Mouse (Mus musculus): Measurements from ENCODE around the gene Gm20479.

The Gm20479 gene

DNA sequence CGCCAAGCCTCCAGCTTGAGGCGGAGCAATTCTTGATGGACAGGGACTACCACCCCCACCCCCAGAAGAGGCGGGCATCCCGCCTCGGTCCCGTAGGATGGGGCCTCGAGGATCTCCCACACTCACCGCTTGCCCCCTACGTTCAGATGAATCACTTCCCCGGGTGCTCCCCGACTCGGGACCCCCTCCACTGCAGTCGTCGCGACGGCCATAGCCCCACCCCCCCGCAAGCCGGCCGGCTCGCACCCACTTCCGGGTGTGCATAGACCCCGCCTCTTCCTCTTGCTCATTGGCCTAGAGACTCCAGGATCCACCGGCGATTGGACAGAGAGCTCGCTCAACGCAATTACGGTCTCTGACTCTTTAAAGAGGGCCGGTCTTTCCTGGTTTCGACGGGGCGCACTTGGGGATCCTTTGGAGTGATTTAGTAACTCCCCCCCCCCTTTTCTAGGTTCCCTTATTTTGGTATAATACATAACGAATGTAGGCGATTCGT is 1.4 kb downstream of the Gm20479 start, which contains the start of gene Shkbp1:
Shkbp1 (minus strand) TSS at position 275 of the 496 bp plus-strand sequence.
- POLR2A ChIA-PET, result interaction anchor here (0.5 to 8.6 kb wide), 69 partner anchors 9 to 1215 kb away, joined by 3 to 97 read pairs (median 4); partner anchors contain the start of genes BC024978 (in 2 of the 4), Sertad1 (in 2 of the 4), Snrpa (in 2 of the 4) and Coq8b (in 1 of the 4)
- CTCF ChIA-PET, result interaction anchor here (0.5 to 2.4 kb wide), 43 partner anchors 8 to 940 kb away, joined by 3 to 12 read pairs (median 4); partner anchors contain the start of gene Zfp60 (in 1 of the 4)

DNA sequence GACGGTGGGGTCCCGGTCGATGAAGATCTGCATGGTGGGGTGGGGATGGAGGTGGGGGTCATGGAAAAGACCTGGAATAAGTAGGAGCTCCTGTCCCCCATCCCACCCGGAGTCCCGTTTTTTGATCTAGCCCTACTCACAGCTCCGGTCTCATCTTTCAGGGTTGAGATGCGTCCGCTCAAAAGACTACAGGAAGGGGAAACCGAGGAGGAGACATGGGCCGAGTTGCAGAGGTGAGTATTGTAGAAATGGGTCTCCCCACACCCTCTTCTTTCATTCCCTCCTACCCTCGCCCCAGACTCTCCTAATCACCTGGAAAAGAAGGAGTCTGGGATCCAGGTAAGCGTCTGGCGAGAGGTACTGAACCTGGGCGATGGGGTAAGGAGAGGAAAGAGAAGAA is 2.0 kb downstream of the Gm20479 start:
- CTCF ChIA-PET, result interaction anchor here (0.7 to 2.4 kb wide), 31 partner anchors 8 to 376 kb away, joined by 3 to 9 read pairs (median 4); partner anchors contain the start of gene Zfp60 (in 1 of the 4)
- POLR2A ChIA-PET, result interaction anchor here (0.7 to 8.6 kb wide), 45 partner anchors 9 to 293 kb away, joined by 3 to 97 read pairs (median 6); partner anchors contain the start of genes BC024978 (in 2 of the 4), Sertad1 (in 2 of the 4), Snrpa (in 2 of the 4) and Coq8b (in 1 of the 4)

DNA sequence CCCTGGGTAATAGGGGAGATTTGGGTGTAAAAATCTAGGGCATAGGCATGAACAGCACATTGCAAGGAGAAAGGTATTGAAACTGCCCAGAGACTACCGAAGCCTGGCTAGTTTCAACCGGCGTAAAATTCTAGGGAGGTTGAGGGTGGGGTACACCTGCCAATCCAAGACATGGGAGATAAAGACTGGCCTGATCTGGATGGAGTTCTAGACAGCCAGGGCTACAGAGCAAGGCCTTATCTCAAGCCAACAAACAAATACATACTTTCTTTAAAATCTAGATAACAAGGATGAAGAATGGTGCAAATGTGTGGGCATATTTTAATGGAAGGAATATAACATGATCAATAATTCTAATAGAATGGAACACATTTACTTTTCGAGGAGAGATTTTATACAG is 2.4 kb downstream of the Gm20479 start:
- CTCF ChIA-PET, result interaction anchor here in 3 of 4 experiments (0.5 to 2.0 kb wide), 13 partner anchors 11 to 736 kb away, joined by 3 to 8 read pairs (median 4); no protein-coding TSS in a partner anchor
- POLR2A ChIA-PET, result interaction anchor here (0.5 to 8.6 kb wide), 28 partner anchors 9 to 378 kb away, joined by 3 to 97 read pairs (median 5); partner anchors contain the start of genes BC024978 (in 1 of the 4), Coq8b (in 1 of the 4), Ltbp4 (in 1 of the 4) and Numbl (in 1 of the 4)

DNA sequence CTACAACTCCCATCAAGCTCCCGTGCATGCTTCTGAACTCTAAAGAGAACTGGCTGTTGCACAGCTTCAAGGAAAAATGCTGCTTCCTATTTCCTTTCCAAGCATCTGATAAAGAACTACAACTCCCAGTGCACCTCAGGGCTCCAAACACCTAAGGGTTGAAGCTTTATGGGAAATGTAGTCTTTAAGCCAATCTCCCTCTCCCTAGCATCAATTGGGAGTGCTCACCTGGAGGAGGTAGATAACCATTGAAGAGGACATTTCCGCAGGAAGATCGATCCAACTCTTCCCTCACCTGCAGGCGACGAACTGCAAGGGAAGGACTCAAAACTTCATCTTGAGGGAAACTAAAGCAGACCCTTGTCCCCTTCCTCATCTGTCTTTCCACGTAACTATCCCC is 3.1 kb downstream of the Gm20479 start:
- POLR2A ChIA-PET, result interaction anchor here in 3 of 4 experiments (0.6 to 8.6 kb wide), 28 partner anchors 9 to 1605 kb away, joined by 3 to 97 read pairs (median 4); partner anchors contain the start of genes Coq8b (in 1 of the 3), Ltbp4 (in 1 of the 3), Numbl (in 1 of the 3) and Sertad1 (in 1 of the 3)
- CTCF ChIA-PET, result interaction anchor here in 3 of 4 experiments (0.5 to 2.0 kb wide), 17 partner anchors 10 to 736 kb away, joined by 3 to 8 read pairs (median 3); partner anchors contain the start of genes Coq8b (in 1 of the 3) and Zfp607b (in 1 of the 3)

DNA sequence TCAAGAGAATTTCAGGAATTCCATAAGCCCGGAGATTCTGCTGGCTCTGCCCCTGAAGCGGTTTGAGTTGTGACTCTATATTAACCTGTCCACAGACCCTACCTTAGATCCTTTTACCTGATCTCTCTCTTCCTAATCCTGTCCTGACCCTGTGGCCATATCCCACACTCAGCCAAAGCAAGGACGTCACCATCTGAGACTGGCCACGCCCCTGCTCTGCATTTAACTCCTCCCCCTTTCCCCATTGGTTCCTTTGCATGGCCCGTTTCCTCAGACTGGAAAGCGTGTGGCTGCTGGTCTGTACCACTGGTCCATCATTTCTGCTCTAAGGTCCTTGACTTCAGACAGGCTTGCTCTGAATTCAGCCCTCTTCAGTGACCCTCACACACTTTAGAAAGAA is 11.8 kb downstream of the Gm20479 start:
- POLR2A ChIA-PET, result interaction anchor here in 1 of 4 experiments (2.9 kb wide), 1 partner anchor 11 kb away, joined by 14 read pairs; the partner anchor contains the start of genes Gm20479 and Shkbp1
- CTCF ChIA-PET, result no interaction called here

DNA sequence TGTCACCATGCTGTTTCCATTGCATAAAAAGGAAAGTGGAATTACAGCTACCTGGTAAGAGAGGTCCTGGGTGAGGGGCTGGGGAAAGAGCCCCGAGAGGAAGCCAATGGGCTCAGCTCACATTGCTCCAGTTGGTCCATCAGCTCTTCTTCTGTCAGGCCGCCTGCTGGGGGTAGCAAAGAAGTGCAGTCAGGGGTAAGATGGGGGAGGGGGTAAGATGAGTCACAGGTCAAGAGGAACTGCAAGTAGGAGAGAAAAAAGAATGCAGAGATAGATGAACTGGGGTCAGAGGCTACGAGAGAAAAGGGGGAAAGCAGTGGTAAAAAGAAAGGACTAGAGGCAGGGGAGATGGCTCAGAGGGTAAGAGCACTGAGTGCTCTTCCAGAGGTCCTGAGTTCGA is 14.6 kb downstream of the Gm20479 start:
- ChIA-PET CTCF (interaction anchor here (0.5 to 2.2 kb wide), 39 partner anchors 9 to 208 kb away, joined by 3 to 28 read pairs (median 4); partner anchors contain the start of genes Gm20479 (in 1 of the 4) and Shkbp1 (in 1 of the 4)), POLR2A (interaction anchor here (0.6 to 2.3 kb wide), 27 partner anchors 8 to 91 kb away, joined by 3 to 11 read pairs (median 3); partner anchors contain the start of genes Gm20479 (in 1 of the 4) and Shkbp1 (in 1 of the 4))

DNA sequence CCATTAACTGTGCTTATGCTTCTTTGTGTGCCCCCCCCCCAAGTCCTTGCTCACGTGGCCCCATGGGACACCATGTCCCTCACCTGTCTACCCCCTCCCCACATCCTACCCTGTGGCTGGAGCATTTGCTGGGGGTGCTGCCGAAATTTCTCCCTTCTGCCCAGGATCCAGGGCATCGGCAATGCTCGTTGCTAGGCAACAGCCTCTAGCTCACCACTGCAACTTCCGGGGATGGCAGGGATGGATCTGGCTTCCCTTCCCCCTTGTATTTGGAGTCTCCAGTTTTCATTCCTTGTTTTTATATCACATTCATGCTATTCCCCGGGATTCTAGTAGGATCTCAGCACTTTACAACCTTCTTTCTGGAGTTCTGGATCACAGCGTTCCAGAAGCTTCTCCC is 17.7 kb downstream of the Gm20479 start:
- ChIA-PET POLR2A (interaction anchor here in 2 of 4 experiments (1.2 to 3.4 kb wide), 8 partner anchors 8 to 59 kb away, joined by 3 to 25 read pairs (median 5); partner anchors contain the start of genes Gm20479 (in 1 of the 2) and Shkbp1 (in 1 of the 2)), CTCF (no interaction called here)

DNA sequence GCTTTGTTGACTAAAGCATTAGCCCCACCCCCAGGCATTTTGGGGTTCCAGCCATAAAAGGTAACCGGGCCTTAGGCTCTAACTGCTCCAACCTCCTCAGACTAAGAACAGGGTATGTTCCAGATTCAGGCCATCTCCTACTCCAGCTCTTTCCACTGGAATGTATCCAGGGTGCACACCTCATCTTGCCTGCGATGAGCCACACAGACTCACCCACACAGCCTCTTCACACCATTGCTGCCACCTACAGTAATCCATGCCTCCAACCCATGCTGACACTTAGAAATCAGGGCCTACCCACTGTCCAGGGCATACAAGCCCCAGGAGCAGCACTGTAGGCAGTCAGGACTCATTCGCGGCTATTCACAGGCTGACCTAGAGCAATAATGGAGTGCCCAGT is 18.1 kb downstream of the Gm20479 start:
- POLR2A ChIA-PET, result interaction anchor here in 2 of 4 experiments (0.9 to 3.4 kb wide), 7 partner anchors 10 to 60 kb away, joined by 3 to 25 read pairs (median 4); partner anchors contain the start of genes Gm20479 (in 1 of the 2) and Shkbp1 (in 1 of the 2)
- CTCF ChIA-PET, result interaction anchor here in 1 of 4 experiments (0.5 kb wide), 1 partner anchor 62 kb away, joined by 3 read pairs; no protein-coding TSS in a partner anchor

DNA sequence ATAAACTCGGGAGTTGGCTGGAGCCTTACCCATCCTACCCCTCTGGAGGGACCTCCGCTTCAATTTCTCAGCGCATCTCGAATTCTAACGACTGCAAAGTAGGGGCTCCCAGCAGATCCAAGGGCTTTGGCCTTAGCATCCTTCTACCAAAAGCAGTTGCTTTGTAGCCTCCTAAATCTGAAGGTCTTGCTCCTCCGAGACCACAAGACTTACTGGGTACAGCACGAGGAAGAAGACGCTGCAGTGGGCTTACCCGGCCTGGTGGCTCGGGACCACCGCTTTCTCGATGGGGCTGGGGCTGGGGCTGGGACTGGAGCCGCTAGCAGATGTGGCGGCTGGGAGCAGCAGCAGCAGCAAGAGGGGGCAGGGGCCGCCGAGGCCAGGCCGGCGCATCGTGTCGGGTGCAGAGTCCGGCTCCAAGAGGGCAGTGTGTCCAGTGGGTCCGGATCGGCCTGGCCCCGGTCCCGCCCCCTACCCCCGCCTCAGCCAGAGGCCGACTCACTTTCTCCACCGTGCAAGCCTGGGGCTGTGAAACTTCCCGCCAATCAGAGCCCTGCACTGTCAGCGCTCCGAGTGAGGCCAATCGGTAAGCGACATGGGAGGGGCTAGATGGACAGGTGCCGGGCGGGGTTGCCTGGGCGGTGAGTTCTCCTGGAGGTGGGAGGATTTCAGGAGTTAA is 19.9 kb downstream of the Gm20479 start, which contains the start of gene Ltbp4:
Ltbp4 (minus strand) TSS at position 518 of the 679 bp plus-strand sequence.
- CTCF ChIA-PET, result interaction anchor here in 2 of 4 experiments (0.6 to 1.2 kb wide), 12 partner anchors 15 to 169 kb away, joined by 3 to 10 read pairs (median 3); no protein-coding TSS in a partner anchor
- POLR2A ChIA-PET, result interaction anchor here in 3 of 4 experiments (0.5 to 3.4 kb wide), 15 partner anchors 9 to 213 kb away, joined by 3 to 25 read pairs (median 4); partner anchors contain the start of genes Gm20479 (in 1 of the 3) and Shkbp1 (in 1 of the 3)

DNA sequence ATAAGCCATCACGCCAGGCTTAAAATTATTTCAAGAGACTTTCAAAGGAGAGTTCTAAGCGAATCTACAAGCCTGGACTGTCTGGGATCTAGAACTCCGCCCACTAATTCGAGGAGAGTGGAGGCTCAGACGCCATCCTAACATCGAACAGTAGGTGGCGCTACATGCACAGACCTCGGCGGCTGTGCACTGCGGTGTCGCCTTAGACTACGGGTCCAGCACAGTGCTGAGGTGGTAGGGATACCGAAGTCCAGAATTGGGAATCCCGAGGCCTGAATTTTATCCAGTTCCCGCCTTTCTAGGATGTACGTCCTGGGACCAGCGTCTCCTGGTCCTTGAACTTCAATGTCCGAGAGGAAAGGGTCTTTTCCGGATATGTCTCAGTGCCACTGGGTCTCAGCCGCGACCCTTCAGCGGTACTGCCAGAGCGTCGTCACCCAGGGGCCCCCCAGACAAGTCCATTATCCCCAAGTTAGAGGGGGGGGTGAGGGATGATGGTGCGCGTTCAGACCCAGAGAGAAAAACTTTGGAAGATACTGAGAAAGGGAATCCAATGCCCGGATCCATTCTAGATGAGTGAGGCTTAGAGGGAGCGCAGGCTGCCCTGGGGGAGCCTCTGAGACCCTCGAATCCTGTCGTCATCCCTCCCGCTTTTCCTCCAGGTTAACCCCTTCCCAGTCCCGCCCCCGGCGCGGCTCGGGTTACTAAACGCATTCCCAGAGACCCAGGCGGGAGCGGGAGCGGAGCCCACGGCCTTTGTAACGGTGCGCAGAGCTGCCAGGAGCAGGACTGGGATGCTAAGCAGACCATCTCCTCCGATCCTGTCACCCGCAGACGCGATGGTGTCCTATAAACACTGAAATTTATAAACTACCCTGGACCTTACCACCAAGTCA is 21.0 kb downstream of the Gm20479 start:
- POLR2A ChIA-PET, result interaction anchor here in 3 of 4 experiments (0.5 to 21.4 kb wide), 16 partner anchors 10 to 68 kb away, joined by 3 to 590 read pairs (median 4); partner anchors contain the start of genes Gm20479 (in 1 of the 3) and Shkbp1 (in 1 of the 3)
- CTCF ChIA-PET, result interaction anchor here in 2 of 4 experiments (0.6 to 1.2 kb wide), 10 partner anchors 19 to 170 kb away, joined by 3 to 10 read pairs (median 3); no protein-coding TSS in a partner anchor

DNA sequence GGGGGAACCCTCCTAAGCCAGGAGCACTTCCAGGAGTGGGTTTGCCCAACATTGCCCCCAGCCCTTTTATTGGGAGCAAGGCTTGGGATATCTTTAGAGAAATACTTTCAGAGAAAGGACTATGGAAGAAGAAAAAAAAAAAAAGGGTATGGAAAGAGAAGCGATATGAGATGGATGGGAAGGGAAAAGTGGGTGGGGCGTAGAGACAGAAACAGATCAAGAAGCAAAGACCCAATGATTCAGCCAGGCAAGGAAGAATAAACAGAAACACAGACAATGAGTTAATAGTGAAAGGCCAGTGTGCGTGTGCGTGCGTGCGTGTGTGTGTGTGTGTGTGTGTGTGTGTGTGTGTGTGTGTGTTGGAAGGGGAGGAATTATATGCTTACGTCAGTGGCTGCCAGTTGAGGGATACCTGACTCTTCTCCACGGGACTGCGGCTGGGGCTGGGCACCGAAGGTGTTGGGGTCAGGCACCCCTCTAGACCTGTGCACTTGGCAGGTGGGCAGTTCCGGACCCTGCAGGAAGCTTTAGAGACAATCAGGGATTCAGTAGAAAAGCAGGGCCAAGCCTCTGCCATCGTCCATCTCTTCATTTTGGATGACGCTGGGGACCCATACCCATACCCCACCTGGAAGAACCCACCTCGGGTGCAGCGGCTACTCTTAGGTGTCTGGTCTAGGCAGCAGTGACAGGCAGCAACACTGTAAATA is 22.1 kb downstream of the Gm20479 start:
- CTCF ChIA-PET, result interaction anchor here in 3 of 4 experiments (1.0 to 8.5 kb wide), 5 partner anchors 27 to 72 kb away, joined by 3 to 173 read pairs (median 68); no protein-coding TSS in a partner anchor
- POLR2A ChIA-PET, result interaction anchor here in 3 of 4 experiments (0.5 to 21.4 kb wide), 8 partner anchors 9 to 69 kb away, joined by 3 to 590 read pairs (median 28); partner anchors contain the start of genes Gm20479 (in 1 of the 3) and Shkbp1 (in 1 of the 3)

DNA sequence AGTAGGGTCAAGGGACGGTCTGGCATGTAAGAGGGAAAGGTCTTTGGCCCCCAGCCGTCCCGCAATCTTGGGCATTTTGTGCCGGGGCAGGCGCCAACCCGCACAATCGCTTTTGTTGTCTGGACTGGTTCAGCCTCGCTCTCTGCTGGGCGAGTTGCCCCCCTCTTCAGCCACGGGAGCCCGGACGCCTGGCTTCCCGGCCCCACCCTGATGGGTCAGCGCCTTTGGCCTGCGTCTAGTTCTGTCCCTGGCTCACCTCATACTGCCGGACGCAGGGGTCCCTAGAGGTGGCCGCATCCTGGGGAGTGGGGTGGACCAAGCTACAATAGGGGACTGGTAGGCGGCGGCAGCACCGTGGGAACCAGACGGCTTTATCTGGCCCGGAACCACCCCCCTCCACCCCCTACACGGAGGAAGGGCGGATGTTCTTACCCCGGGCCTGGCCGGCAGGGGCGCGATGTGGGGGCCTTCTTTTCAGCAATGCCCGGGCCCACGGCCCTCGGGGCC is 22.8 kb downstream of the Gm20479 start:
- ChIA-PET CTCF (interaction anchor here (0.6 to 8.5 kb wide), 19 partner anchors 8 to 1016 kb away, joined by 3 to 173 read pairs (median 4); partner anchors contain the start of gene Rps16 (in 1 of the 4)), POLR2A (interaction anchor here in 3 of 4 experiments (0.5 to 21.4 kb wide), 15 partner anchors 8 to 68 kb away, joined by 3 to 590 read pairs (median 4); partner anchors contain the start of genes Gm20479 (in 1 of the 3) and Shkbp1 (in 1 of the 3))

DNA sequence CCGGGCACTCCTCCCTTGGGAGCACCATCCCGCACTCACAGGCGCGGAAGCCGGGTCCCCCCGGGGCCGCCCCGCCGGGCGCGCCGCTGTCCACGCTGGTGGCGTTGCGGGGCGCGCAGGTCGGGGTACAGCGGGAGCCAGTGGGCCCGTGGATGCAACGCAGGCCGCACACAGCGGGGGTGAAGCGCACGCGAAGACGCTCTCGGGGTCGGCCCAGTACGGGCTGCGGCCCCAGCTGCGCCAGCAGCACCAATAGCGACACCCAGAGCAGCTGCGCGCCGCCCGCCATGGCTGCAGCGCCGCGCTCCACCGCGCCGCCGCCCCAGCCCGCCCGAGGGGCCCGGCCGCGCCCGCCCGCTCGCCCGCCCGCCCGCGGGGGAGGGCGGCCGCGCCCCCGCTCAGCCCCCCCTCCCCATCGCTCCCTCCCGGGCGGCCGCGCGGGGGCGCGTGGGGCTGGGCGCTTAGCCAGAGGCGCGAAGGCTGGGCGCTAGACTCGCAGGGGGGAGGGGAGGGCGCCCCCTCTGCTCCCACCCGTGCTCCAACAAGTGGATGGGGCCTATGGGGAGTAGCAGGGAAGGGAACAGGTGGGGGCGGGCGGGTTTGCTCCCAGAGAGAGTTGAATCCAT is 23.8 kb downstream of the Gm20479 start:
- POLR2A ChIA-PET, result interaction anchor here (0.6 to 21.4 kb wide), 43 partner anchors 9 to 685 kb away, joined by 3 to 590 read pairs (median 4); partner anchors contain the start of genes Gm20479 (in 2 of the 4), Shkbp1 (in 2 of the 4), Snrpa (in 2 of the 4) and BC024978 (in 1 of the 4)
- CTCF ChIA-PET, result interaction anchor here (0.6 to 8.5 kb wide), 39 partner anchors 7 to 1017 kb away, joined by 3 to 173 read pairs (median 8); partner anchors contain the start of genes Akt2 (in 1 of the 4) and Rps16 (in 1 of the 4)

DNA sequence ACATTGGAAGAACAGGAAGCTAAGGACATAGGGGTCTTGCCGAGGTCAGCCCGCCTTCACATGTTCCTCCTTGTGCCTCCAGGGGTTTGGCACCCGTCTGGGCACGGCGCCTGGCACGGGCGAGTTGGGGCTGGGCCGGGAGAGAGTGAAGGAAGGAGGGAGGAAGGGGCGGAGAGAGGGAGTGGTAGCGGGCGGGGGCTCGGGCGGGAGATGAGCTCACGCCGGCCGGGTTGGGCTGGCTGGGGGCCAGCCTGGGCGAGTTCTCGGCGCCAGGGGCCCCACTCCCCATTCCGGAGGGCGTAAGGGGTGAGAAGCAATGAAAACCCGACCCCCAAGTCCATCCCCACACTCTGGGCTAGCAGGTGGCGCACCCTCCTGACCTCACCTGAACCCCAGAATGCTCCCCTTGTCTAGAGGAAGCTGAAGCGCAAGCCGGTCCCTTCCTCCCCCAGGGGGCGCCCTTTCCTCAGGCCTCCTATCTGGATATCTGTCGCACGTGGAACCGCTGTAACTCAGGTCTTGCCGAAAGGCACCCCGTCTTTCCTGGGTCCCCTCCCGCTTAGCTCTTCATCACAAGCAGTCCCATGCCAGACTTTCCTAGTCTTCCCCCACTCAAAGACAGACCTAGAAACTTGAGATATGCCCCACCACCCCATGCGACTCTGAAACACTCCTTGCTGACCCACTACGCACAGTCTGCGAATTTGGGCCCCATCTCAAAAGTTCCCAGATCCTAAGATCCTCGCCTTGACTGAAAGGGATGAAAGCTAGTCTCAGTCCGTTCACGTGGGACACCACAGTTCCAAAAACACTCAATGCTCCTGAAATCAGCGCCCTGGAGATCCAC is 24.6 kb downstream of the Gm20479 start:
- POLR2A ChIA-PET, result interaction anchor here (0.5 to 21.4 kb wide), 80 partner anchors 8 to 1543 kb away, joined by 3 to 590 read pairs (median 5); partner anchors contain the start of genes BC024978 (in 2 of the 4), Egln2 (in 2 of the 4), Gm20479 (in 2 of the 4) and Sertad1 (in 2 of the 4)
- CTCF ChIA-PET, result interaction anchor here (0.5 to 8.5 kb wide), 85 partner anchors 8 to 1577 kb away, joined by 3 to 173 read pairs (median 5); partner anchors contain the start of genes Akt2 (in 1 of the 4), Coq8b (in 1 of the 4), Rab4b (in 1 of the 4) and Sertad3 (in 1 of the 4)
